Mouse (Mus musculus) layer of hippocampus, adult 8-10 months (tissue): ENCODE results near the gene Rad51c. TPM values are rescaled to one million over a fixed set of nuclear protein-coding genes. Genes with fewer than 3 reads are reported as not detected.
A peak's percentile ranks its signal among the peaks of the same experiment; 100 is the strongest.
"Not testable (repeated sequence)": the region's sequence is repeated elsewhere in the genome, so short reads cannot be mapped to it uniquely, and the experiment has no call there.

Source experiments
- DNase-seq, 2 experiments: peaks; one replicate each; pipeline ENCODE4 v3.0.0; 2022; ENCODE audit warnings: low spot score in 2 of 2
- total RNA-seq, 4 experiments: library from RNA; stranded (reverse); gene quantifications; 2 replicates each; pipeline ENCODE4 v1.2.4; 2022

Gene Rad51c
- total RNA-seq, 4 experiments from 2014 or later = 3.0 to 6.7 (median 3.6) TPM

GRCm38 (mm10) chr11:87432933-87433669, 28.3 kb upstream of the Rad51c start:
- DNase-seq = no peak

DNA sequence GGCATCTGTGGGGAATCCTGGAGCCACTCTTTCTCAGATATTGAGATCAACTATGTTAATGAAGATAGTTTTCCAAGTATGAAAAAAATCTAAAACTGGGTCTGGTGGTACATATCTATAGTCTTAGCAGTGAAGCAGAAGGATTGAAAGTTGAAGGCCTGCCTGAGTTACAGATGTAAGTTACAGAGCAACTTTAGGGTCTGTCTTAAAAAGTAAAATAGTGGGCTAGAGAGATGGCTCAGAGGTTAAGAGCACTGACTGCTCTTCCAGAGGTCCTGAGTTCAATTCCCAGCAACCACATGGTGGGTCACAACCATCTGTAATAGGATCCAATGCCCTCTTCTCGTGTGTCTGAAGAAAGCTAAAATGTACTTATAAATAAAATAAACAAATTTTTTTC, 27.7 kb upstream of the Rad51c start:
- DNase-seq = no peak

- DNase-seq = not testable (repeated sequence)
These were observed 27.1 kb upstream of the Rad51c start for GRCm38 (mm10) chr11:87431813-87432212.

- DNase-seq = no peak
These were observed 25.6 kb upstream of the Rad51c start for GRCm38 (mm10) chr11:87430374-87430773.

DNA sequence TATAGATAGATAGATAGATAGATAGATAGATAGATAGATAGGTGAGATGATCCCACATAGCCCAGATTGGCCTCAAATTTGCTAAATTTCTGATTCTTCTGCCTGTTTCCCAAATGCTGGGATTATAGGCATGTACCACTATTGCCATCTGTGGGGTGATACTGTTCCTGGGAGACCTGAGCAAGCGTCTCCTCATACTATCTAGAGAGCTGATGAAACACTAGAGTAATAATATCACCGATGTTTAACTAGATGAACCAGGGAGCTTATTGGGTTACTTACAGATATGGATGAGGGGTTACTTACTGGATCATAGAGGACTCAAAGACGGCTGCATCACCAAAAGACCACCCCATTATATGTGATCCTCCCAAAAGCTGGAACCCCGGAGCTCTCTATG, 24.6 kb upstream of the Rad51c start:
- DNase-seq = no peak

DNA sequence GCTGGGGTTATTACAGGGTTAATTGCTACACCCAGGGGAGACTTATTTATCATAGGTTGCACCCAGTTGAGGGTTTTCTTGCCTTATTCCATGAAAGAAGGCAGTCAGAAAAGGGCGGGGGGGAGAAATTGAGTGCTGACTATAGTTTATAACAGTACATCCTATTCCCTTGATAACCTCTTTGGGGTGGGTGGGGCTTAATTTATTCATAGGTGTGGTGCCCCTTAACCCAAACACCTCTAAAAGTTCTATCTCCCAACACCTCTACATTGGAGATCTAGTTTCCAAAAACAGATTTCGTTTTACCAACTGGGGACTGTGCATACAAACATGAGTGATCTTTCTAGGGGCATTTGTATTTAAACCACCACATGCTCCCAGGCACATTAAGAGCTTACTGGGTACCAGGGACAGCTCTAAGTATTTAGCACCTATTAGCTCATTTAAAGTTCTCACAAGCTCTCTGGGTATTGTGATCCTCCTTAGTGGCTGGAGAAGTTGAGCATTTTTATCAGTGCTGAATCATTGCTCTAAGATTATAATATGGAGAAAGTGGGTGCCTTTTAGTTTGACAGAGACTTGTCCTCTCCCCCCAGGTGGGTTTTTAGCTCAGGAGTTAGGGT, 23.4 kb upstream of the Rad51c start:
- no peak for DNase-seq

GRCm38 (mm10) chr11:87427273-87428050, 22.7 kb upstream of the Rad51c start:
- no peak for DNase-seq

- peak; percentile 86 to 88 for DNase-seq
These were observed 21.9 kb upstream of the Rad51c start for GRCm38 (mm10) chr11:87426450-87427250.

- no peak for DNase-seq
These were observed 21.3 kb upstream of the Rad51c start for GRCm38 (mm10) chr11:87426121-87426449.

DNA sequence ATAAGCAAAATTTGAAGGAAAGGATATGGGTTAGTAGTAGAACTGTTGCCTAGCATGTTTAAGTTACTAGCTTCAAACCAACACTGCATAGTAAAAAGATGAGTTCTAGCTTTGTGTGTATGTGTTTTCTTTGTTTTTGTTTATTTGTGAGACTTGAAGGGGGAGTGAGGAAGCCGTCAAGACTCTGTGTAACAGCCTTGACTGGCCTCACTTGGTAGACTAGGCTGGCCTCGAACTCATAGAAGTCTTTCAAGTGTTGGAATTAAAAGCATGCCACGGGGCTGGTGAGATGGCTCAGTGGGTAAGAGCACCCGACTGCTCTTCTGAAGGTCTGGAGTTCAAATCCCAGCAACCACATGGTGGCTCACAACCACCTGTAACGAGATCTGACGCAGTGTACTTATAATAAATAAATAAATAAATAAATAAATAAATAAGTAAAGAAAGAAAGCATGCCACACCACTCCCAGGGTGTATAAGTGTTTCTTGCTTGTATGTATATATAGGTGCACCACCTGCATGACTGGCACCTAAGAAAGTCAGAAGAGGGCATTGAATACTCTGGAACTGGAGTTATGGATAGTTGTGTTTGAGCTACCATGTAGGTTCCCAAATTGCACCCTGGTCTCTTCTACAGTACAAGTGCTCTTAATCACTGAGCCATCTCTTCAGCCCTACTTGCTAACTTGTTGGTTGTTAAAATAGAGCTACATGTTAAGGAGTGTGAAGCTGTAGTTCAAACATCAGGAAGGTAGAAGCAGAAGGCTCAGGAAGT, 19.0 kb upstream of the Rad51c start:
- DNase-seq = no peak

DNA sequence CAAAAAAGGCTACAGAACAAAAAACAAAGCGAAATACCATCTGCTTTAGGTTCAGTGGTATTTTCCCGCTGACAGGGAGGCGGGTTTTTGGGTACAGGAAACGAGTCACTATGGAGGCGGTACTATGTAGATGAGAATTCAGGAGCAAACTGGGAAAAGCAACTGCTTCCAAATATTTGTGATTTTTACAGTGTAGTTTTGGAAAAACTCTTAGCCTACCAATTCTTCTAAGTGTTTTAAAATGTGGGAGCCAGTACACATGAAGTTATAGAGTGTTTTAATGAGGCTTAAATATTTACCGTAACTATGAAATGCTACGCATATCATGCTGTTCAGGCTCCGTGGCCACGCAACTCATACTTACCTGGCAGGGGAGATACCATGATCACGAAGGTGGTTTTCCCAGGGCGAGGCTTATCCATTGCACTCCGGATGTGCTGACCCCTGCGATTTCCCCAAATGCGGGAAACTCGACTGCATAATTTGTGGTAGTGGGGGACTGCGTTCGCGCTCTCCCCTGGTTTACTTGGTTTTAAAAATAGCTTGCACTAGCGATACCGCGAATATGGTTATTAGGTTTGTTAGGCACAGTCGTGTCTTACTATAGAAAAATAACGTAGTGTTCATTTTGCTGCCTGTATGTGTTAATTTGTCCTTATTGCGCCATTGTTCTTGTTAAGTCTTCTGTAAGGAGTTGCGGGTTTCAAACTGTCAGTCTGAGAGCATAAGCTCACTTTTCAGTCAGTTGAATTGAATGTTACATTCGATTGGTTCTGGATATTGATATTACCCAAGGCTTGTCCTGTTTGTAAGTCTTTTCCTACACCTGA, 18.0 kb upstream of the Rad51c start:
- peak; percentile 93 for DNase-seq

- no peak for DNase-seq
These were observed 17.0 kb upstream of the Rad51c start for GRCm38 (mm10) chr11:87421760-87422201.

GRCm38 (mm10) chr11:87420861-87421260, 16.1 kb upstream of the Rad51c start:
- DNase-seq = no peak

DNA sequence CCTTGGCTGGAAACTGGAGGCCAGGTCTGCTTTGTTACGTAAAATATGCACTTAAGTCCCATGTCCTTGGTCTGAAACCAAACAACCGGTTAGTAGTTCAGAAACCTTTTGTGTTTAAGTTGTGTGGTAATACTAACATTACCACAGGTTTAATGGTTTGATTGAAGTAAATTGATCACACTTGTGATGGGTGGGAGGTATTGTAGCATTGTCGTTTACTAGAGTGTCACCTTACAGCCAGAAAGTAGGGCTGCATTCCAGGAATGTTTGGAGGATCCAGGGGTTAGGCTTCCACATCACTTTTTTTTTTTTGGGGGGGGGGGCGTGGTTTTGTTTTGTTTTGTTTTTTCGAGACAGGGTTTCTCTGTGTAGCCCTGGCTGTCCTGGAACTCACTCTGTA, 11.4 kb upstream of the Rad51c start:
- DNase-seq = no peak

DNA sequence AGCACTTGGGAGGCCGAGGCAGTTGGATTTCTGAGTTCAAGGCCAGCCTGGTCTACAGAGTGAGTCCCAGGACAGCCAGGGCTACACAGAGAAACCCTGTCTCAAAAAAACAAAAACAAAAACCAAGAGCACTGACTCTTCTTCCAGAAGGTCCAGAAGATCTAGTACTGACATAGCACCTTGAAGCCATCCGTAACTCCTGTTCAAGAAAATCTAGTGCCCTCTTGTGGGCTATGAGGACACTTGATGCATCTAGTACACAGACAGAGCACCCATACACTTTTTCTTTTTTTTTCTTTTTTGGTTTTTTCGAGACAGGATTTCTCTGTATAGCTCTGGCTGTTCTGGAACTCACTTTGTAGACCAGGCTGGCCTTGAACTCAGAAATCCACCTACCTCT, 8.7 kb upstream of the Rad51c start:
- not testable (repeated sequence) for DNase-seq

DNA sequence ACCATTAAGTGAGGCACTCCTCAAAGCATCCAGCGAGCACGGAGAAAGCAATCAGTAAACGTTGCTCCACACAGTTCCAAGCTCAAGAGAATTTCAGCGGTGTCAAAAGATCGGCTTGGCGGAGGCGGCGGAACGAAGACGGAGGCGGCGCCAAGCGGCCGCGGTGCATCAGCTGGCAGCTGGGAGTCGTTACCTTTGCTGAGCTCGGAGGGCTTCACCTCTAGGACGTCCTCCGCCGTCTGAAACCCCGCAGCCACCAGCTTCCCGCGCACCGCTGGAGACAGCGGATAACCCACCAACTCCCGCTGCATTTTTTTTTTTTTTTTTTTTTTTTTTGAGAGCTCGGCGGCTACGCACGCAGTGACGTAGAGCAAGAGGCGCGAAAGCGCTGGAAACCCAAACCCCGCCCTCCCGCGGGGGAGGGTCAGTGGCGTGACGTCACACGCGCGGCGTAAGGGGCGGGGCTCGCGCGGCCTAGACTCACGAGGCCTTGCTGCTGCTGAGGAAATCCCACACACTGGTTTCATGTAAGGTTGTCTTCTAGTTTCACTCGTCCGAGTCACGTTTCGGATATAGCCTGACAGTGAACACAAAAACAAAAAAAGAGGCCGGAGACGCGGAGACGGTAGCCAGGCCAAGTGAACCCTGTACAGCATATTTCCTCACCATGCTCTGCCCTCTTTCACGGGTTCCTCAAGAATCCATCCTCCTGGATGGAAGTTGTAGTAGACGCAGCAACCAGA, 472 bp downstream of the Rad51c start:
- peak; percentile 89 to 94 for DNase-seq

- no peak for DNase-seq
These were observed 6.4 kb downstream of the Rad51c start for GRCm38 (mm10) chr11:87398402-87398801.

DNA sequence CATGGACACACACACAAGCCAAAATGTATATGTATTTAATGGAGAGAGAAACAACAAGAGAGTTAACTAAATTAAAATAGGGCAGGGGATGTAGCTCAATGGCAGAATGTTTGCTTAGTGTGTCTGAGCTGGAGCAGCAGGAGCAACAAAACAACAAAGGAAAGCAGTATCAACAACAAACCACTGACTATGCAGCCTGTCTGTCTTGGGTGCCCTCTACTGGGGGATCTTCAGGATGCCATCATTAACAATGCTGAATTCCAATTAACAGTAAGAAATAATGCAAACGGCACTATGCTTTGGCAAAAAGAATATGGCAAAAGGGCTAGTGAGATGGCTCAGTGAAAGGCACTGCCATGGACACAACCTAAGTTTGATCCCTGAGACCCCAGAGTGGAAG, 10.9 kb downstream of the Rad51c start:
- peak in 1 of 2 experiments; percentile 57 for DNase-seq

DNA sequence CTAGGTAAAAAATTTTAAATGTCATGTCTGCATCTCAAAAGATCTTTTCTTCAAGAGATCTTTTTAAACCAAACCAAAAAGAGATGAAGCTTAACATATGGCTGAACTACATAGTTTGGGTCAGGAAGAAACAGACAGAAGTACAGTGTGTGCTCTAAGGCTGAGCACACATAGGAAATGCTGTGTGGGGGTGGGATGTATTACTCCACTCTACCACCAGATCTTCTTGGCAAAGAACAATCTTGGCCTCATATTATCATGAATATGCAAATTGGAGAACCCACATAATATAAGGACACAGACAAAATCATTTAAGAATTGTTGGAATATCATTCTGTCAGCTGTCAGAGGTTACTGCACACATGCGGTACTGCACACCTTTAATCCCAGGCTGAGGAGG, 19.1 kb downstream of the Rad51c start:
- DNase-seq = no peak
